Mouse (Mus musculus) E14TG2a.4 (cell line): ENCODE measurements at regions not wholly inside any gene's neighbourhood (a gene's known extent, or its start where the extent isn't known, plus 50 kb on each side); places are given as distances from the start of the nearest gene placed in this dataset.

Experiments
- CTCF ChIP-seq: conservative IDR thresholded peaks from 2 replicates; pipeline ENCODE4 v1.5.1; 2014; ENCODE audit warnings: low read length
- NANOG ChIP-seq: IDR thresholded peaks from 2 replicates; pipeline ENCODE4 v1.6.1; 2014; ENCODE audit warnings: borderline replicate concordance, low read length, mixed read lengths
- POU5F1 ChIP-seq: IDR thresholded peaks from 2 replicates; pipeline ENCODE4 v1.6.1; 2014; ENCODE audit warnings: low read length, borderline replicate concordance

DNA sequence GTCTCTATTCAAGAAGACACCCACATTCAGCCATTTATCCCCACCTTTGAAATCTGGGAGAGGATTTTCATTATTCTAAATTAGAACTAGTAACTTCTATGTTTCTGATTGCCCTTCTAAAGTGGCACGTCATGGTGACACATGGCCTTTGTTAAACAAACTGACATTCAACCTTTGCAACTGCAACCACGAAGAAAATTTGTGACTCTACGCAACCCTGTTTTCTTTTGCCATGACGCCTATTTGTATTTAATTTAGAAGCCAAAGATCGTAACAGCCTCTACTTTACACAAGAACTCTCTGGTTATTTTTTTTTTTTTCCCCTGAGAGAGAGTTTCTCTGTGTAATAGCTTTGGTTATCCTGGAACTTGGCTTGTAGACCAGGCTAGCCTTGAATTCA is 93.2 kb downstream of the Dusp6 start:
- no peak for TF ChIP-seq CTCF
- TF ChIP-seq NANOG: no peak
- TF ChIP-seq POU5F1: no peak
